Mouse (Mus musculus): Measurements from ENCODE around the gene Cntnap1.

- TF ChIP-seq CTCF (IDR thresholded peaks at IDR 0.05; ENCODE audit: extremely low read depth, insufficient read depth, insufficient read length, insufficient replicate concordance), result no peak
- TF ChIP-seq POLR2A (IDR thresholded peaks at IDR 0.05; ENCODE audit: low read depth, low read length), result no peak
Observed at GRCm38 (mm10) chr11:101131187-101131586, 39.1 kb upstream of the Cntnap1 start.
